Mouse (Mus musculus): Measurements from ENCODE around the gene Rab3c.

GRCm38 (mm10) chr13:110024381-110025161 lies 256.2 kb downstream of the Rab3c start:
- TF ChIP-seq EP300 (IDR thresholded peaks at IDR 0.05; ENCODE audit: insufficient read depth, low read depth, low read length) (no peak), POLR2A (IDR thresholded peaks at IDR 0.05; ENCODE audit: insufficient read depth, low read length) (no peak)

All from ES-Bruce4 (cell line).